Mouse (Mus musculus): ENCODE results near the gene Il17rb. TPM values are rescaled to one million over a fixed set of nuclear protein-coding genes. Genes with fewer than 3 reads are reported as not detected.

Il17rb gene
- polyA plus RNA-seq (2011; ENCODE audit: insufficient read depth, insufficient read length, low read depth, missing spikeins) = 0.43 TPM in 1 of 2 replicates, not detected in the other

DNA sequence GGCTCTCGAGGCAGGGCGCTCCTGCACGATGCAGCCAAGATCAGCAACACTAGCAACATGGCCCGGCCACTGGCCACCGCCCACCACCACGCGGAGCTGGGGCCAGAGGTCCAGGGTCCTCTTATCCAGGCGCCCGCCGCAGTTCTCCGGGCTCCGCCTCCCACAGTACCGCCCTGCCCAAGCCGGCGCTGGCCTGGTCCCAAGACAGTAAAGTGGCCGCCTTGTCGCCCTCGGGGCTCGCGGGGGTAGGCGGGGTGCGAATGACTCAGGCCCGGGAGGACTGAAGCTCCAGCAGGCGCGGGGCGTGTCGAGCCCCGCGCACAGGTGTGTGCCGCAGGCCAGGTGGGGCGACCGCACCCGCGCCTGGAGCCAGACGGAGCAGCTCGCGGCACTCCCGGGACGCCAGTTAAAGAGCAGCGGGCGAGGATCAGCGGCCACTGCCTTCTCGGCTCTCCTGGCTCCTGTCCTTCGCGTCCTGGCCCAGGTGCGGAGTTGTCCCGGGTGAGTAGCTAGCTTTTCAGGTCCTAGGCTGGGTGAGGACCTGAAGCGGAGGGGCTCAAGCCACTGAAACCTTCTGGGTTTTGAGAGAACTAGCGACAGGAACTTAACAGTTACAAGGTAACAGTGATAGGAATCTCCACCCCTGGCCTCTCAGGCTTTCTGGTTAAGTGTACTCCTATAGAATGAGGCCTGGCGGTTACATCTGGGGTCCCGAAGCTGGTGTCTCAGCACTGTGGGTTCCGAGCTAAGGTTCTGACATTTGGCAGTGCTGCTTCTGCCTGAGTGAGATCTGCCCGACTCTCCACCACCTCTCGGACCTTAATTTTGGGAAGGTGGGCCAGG lies at the start of gene Il17rb, which contains the start of gene Chdh:
Il17rb (minus strand) TSS at position 164 of the 843 bp plus-strand sequence.
Chdh (plus strand) TSS at position 291 of the 843 bp plus-strand sequence.
- H3K36me3 ChIP-seq (ENCODE audit: control insufficient read depth, insufficient read depth, low read length, poor library complexity, severe bottlenecking) = no peaks in the 10 kb centered on the region
- peak within 1 kb of the TSS; percentile 21 for H3K4me3 ChIP-seq (ENCODE audit: low read depth, low read length)
- H3K4me1 ChIP-seq (ENCODE audit: control insufficient read depth, insufficient read depth, low read length) = no peaks in the 10 kb centered on the region
- no peaks in the 10 kb centered on the region for H3K9me3 ChIP-seq (replicated peaks; ENCODE audit: control insufficient read depth, insufficient read depth, low read length, poor library complexity, severe bottlenecking)
- H3K27ac ChIP-seq (ENCODE audit: insufficient read depth, low read length) = no peak within 1 kb of the TSS
- H3K27me3 ChIP-seq (ENCODE audit: control insufficient read depth, insufficient read depth, low read length, poor library complexity, severe bottlenecking) = no peaks in the 10 kb centered on the region
- no peak for TF ChIP-seq EP300 (IDR thresholded peaks at IDR 0.05; ENCODE audit: insufficient read depth, low read depth, low read length)
- TF ChIP-seq CTCF (IDR thresholded peaks at IDR 0.05; ENCODE audit: low read depth, low read length) = no peak
- no peak for TF ChIP-seq POLR2A (IDR thresholded peaks at IDR 0.05; ENCODE audit: insufficient read depth, low read length)
- 0 out of 2 replicates have a peak within 1 kb of the TSS, but pooled peaks have one; percentile 6 for H3K9ac ChIP-seq (ENCODE audit: low read depth, poor library complexity, severe bottlenecking)

DNA sequence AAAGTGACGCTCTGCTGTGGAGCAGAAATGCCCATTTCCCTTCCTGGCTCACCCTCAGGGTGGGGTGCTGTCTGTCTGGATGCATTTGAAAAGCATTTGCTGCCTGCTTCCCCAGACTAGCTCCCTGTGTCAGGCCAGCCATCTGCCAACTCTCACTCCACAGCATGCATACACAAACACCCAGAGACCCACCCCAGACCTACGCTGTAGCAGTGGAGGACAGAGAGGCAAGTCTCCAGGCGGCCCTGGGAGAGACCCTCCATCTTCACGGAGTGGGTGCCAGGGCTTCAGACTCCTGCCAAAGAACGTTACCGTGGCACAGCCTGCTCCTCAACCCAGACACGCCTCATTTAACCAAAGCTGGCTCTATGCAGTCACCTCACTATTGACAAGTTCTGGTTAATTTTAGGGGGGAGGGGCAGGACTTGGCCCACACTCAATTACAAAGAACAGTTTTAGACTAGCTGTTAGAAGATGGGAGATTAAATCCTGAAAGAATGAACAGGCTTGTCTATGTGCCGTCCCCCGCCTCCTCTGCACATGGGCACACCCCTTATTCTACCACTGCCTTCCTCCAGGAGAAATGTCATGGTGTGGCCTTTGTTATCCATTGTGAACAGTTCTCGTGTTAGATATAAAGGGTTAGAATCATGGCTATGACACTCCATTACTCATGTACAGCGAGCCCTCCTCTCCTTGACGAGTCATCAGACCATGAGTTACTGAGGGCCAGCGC lies 47.5 kb upstream of the Il17rb start:
- Histone ChIP-seq H3K4me1 (ENCODE audit: control insufficient read depth, insufficient read depth, low read length) (no peaks in the 10 kb centered on the region), H3K4me3 (ENCODE audit: low read depth, low read length) (no peak overlapping the region), H3K27ac (ENCODE audit: insufficient read depth, low read length) (no peak overlapping the region), H3K27me3 (ENCODE audit: control insufficient read depth, insufficient read depth, low read length, poor library complexity, severe bottlenecking) (no peaks in the 10 kb centered on the region), H3K9ac (ENCODE audit: low read depth, poor library complexity, severe bottlenecking) (no peak overlapping the region), H3K9me3 (replicated peaks; ENCODE audit: control insufficient read depth, insufficient read depth, low read length, poor library complexity, severe bottlenecking) (no peaks in the 10 kb centered on the region), H3K36me3 (ENCODE audit: control insufficient read depth, insufficient read depth, low read length, poor library complexity, severe bottlenecking) (no peaks in the 10 kb centered on the region)
- TF ChIP-seq POLR2A (IDR thresholded peaks at IDR 0.05; ENCODE audit: insufficient read depth, low read length) (no peak), EP300 (IDR thresholded peaks at IDR 0.05; ENCODE audit: insufficient read depth, low read depth, low read length) (peak; percentile 61), CTCF (IDR thresholded peaks at IDR 0.05; ENCODE audit: low read depth, low read length) (no peak)

GRCm38 (mm10) chr14:30054922-30055321 lies 46.2 kb upstream of the Il17rb start:
- TF ChIP-seq EP300 (IDR thresholded peaks at IDR 0.05; ENCODE audit: insufficient read depth, low read depth, low read length) = no peak
- TF ChIP-seq CTCF (IDR thresholded peaks at IDR 0.05; ENCODE audit: low read depth, low read length) = no peak
- no peak for TF ChIP-seq POLR2A (IDR thresholded peaks at IDR 0.05; ENCODE audit: insufficient read depth, low read length)
- no peaks in the 10 kb centered on the region for H3K9me3 ChIP-seq (replicated peaks; ENCODE audit: control insufficient read depth, insufficient read depth, low read length, poor library complexity, severe bottlenecking)
- H3K9ac ChIP-seq (ENCODE audit: low read depth, poor library complexity, severe bottlenecking) = no peak overlapping the region
- H3K27ac ChIP-seq (ENCODE audit: insufficient read depth, low read length) = no peak overlapping the region
- H3K27me3 ChIP-seq (ENCODE audit: control insufficient read depth, insufficient read depth, low read length, poor library complexity, severe bottlenecking) = no peaks in the 10 kb centered on the region
- no peak overlapping the region for H3K4me3 ChIP-seq (ENCODE audit: low read depth, low read length)
- no peaks in the 10 kb centered on the region for H3K36me3 ChIP-seq (ENCODE audit: control insufficient read depth, insufficient read depth, low read length, poor library complexity, severe bottlenecking)
- no peaks in the 10 kb centered on the region for H3K4me1 ChIP-seq (ENCODE audit: control insufficient read depth, insufficient read depth, low read length)

- no peaks in the 10 kb centered on the region for H3K9me3 ChIP-seq (replicated peaks; ENCODE audit: control insufficient read depth, insufficient read depth, low read length, poor library complexity, severe bottlenecking)
- no peak for TF ChIP-seq EP300 (IDR thresholded peaks at IDR 0.05; ENCODE audit: insufficient read depth, low read depth, low read length)
- TF ChIP-seq CTCF (IDR thresholded peaks at IDR 0.05; ENCODE audit: low read depth, low read length) = no peak
- TF ChIP-seq POLR2A (IDR thresholded peaks at IDR 0.05; ENCODE audit: insufficient read depth, low read length) = no peak
- H3K36me3 ChIP-seq (ENCODE audit: control insufficient read depth, insufficient read depth, low read length, poor library complexity, severe bottlenecking) = no peaks in the 10 kb centered on the region
- H3K4me3 ChIP-seq (ENCODE audit: low read depth, low read length) = no peak overlapping the region
- no peaks in the 10 kb centered on the region for H3K27me3 ChIP-seq (ENCODE audit: control insufficient read depth, insufficient read depth, low read length, poor library complexity, severe bottlenecking)
- H3K4me1 ChIP-seq (ENCODE audit: control insufficient read depth, insufficient read depth, low read length) = no peaks in the 10 kb centered on the region
- H3K27ac ChIP-seq (ENCODE audit: insufficient read depth, low read length) = no peak overlapping the region
- H3K9ac ChIP-seq (ENCODE audit: low read depth, poor library complexity, severe bottlenecking) = no peak overlapping the region
Measured at GRCm38 (mm10) chr14:30050280-30050679, 41.6 kb upstream of the Il17rb start.

- no peaks in the 10 kb centered on the region for H3K9me3 ChIP-seq (replicated peaks; ENCODE audit: control insufficient read depth, insufficient read depth, low read length, poor library complexity, severe bottlenecking)
- H3K4me1 ChIP-seq (ENCODE audit: control insufficient read depth, insufficient read depth, low read length) = no peaks in the 10 kb centered on the region
- H3K36me3 ChIP-seq (ENCODE audit: control insufficient read depth, insufficient read depth, low read length, poor library complexity, severe bottlenecking) = no peaks in the 10 kb centered on the region
- H3K27ac ChIP-seq (ENCODE audit: insufficient read depth, low read length) = no peak overlapping the region
- H3K27me3 ChIP-seq (ENCODE audit: control insufficient read depth, insufficient read depth, low read length, poor library complexity, severe bottlenecking) = no peaks in the 10 kb centered on the region
- TF ChIP-seq POLR2A (IDR thresholded peaks at IDR 0.05; ENCODE audit: insufficient read depth, low read length) (no peak), EP300 (IDR thresholded peaks at IDR 0.05; ENCODE audit: insufficient read depth, low read depth, low read length) (no peak), CTCF (IDR thresholded peaks at IDR 0.05; ENCODE audit: low read depth, low read length) (no peak)
- H3K9ac ChIP-seq (ENCODE audit: low read depth, poor library complexity, severe bottlenecking) = no peak overlapping the region
- H3K4me3 ChIP-seq (ENCODE audit: low read depth, low read length) = no peak overlapping the region
Measured at GRCm38 (mm10) chr14:30048049-30048448, 39.4 kb upstream of the Il17rb start.
